Mouse (Mus musculus) bone marrow macrophage, adult 2 months (primary cell): ENCODE results near the gene Akr1cl. TPM values are rescaled to one million over a fixed set of nuclear protein-coding genes. Genes with fewer than 3 reads are reported as not detected.

Experiments
- H3K27ac ChIP-seq: 2 replicates; pipeline ENCODE4 v1.5.1; 2012; ENCODE audit warnings: low read depth, low read length; ENCODE audit not compliant: insufficient read depth
- H3K4me1 ChIP-seq: 2 replicates; pipeline ENCODE4 v1.6.1; 2012; ENCODE audit warnings: low read length; ENCODE audit not compliant: control insufficient read depth, insufficient read depth
- H3K4me3 ChIP-seq: 2 replicates; pipeline ENCODE4 v1.5.1; 2012; ENCODE audit warnings: mild to moderate bottlenecking, low read length, moderate library complexity; ENCODE audit not compliant: insufficient read depth
- CTCF ChIP-seq: IDR thresholded peaks from 2 replicates; pipeline ENCODE4 v1.5.1; 2012; ENCODE audit warnings: low read depth, mild to moderate bottlenecking, low read length, moderate library complexity
- POLR2A ChIP-seq: IDR thresholded peaks from 2 replicates; pipeline ENCODE4 v1.6.1; 2012; ENCODE audit warnings: mild to moderate bottlenecking, low read depth, low read length, borderline replicate concordance
- polyA plus RNA-seq: library from polyadenylated mRNA; stranded (reverse); fragments of >200 nt; gene quantifications from 2 replicates; pipeline ENCODE4 v1.2.4, GENCODE M21; 2012; ENCODE audit not compliant: missing spikeins, insufficient read depth, insufficient read length

Akr1cl gene
- polyA plus RNA-seq, 1 experiment, result not detected

DNA sequence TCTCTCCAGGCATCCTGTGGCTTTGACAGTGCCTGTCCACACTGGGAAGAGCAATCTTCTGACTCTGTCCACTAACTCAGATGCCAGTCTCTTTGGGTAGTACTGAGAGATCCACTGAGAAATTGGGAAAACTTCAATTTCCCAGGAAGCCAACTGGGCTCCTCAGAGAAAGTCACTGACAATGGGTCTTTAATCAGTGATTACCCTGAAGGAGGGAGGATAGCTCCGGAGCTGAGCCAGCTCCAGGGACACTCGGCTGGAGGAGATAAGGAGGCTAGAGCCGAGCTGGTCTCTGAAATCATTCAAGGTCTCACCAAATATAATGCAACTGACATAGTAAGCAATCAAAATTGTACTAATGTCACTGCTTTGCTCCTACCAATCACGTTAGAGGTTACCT, 28.0 kb downstream of the Akr1cl start:
- no peaks in the 10 kb centered on the region for H3K4me1 ChIP-seq
- no peak overlapping the region for H3K27ac ChIP-seq
- no peak for TF ChIP-seq POLR2A
- no peak for TF ChIP-seq CTCF
- no peak overlapping the region for H3K4me3 ChIP-seq

- Histone ChIP-seq H3K4me3 (no peak overlapping the region), H3K4me1 (no peaks in the 10 kb centered on the region), H3K27ac (no peak overlapping the region)
- TF ChIP-seq CTCF (no peak), POLR2A (no peak)
Observed at GRCm38 (mm10) chr1:64993206-64993605, 39.4 kb downstream of the Akr1cl start.

- Histone ChIP-seq H3K4me3 (no peak overlapping the region), H3K4me1 (no peaks in the 10 kb centered on the region), H3K27ac (no peak overlapping the region)
- TF ChIP-seq POLR2A (no peak), CTCF (no peak)
Observed at GRCm38 (mm10) chr1:64988176-64988575, 44.4 kb downstream of the Akr1cl start.

- no peak overlapping the region for H3K4me3 ChIP-seq
- no peak overlapping the region for H3K27ac ChIP-seq
- TF ChIP-seq CTCF, result no peak
- no peak for TF ChIP-seq POLR2A
- no peaks in the 10 kb centered on the region for H3K4me1 ChIP-seq
Observed at GRCm38 (mm10) chr1:64986120-64986519, 46.4 kb downstream of the Akr1cl start.

GRCm38 (mm10) chr1:64983247-64983646, 49.3 kb downstream of the Akr1cl start:
- Histone ChIP-seq H3K27ac (no peak overlapping the region), H3K4me1 (peaks cover 2% of the 10 kb centered on the region; the same call in 1 of the 2 replicates), H3K4me3 (no peak overlapping the region)
- TF ChIP-seq POLR2A (no peak), CTCF (no peak)

- Histone ChIP-seq H3K27ac (no peak overlapping the region), H3K4me1 (peaks cover 5% of the 10 kb centered on the region), H3K4me3 (no peak overlapping the region)
- TF ChIP-seq POLR2A (no peak), CTCF (no peak)
Observed at GRCm38 (mm10) chr1:64978321-64978799, 54.2 kb downstream of the Akr1cl start.

GRCm38 (mm10) chr1:64975346-64975745, 57.2 kb downstream of the Akr1cl start:
- TF ChIP-seq CTCF, result no peak
- TF ChIP-seq POLR2A, result no peak
- Histone ChIP-seq H3K27ac (no peak overlapping the region), H3K4me3 (no peak overlapping the region), H3K4me1 (peaks cover 16% of the 10 kb centered on the region)

GRCm38 (mm10) chr1:64970685-64971084, 61.9 kb downstream of the Akr1cl start:
- Histone ChIP-seq H3K4me3 (no peak overlapping the region), H3K4me1 (peaks cover 13% of the 10 kb centered on the region), H3K27ac (no peak overlapping the region)
- TF ChIP-seq CTCF (no peak), POLR2A (no peak)

Other genes starting within 250 kb of the Akr1cl start
- gene Plekhm3, start 75.9 kb downstream of the Akr1cl start, polyA plus RNA-seq, result 24.1 and 24.9 TPM in 2 replicates
- not detected in 2 replicates for gene Cryge, start 18.4 kb upstream of the Akr1cl start, polyA plus RNA-seq
- gene Crygd, start 30.7 kb upstream of the Akr1cl start, polyA plus RNA-seq, result not detected in 2 replicates
- gene Crygc, start 40.9 kb upstream of the Akr1cl start, polyA plus RNA-seq, result not detected in 2 replicates
- not detected in 2 replicates for gene Crygb, start 49.5 kb upstream of the Akr1cl start, polyA plus RNA-seq
- gene Cryga, start 70.6 kb upstream of the Akr1cl start, polyA plus RNA-seq, result not detected in 2 replicates
- gene Gm28845, start 86.8 kb upstream of the Akr1cl start, polyA plus RNA-seq, result not detected in 2 replicates
- 1.3 and 2.1 TPM in 2 replicates for gene D630023F18Rik, start 90.5 kb upstream of the Akr1cl start, polyA plus RNA-seq
- 242 and 261 TPM in 2 replicates for gene Idh1, start 153.7 kb upstream of the Akr1cl start, polyA plus RNA-seq
- 35.0 and 37.5 TPM in 2 replicates for gene Pikfyve, start 153.9 kb upstream of the Akr1cl start, polyA plus RNA-seq
- gene Pth2r, start 249.3 kb upstream of the Akr1cl start, polyA plus RNA-seq, result not detected in 2 replicates